Mouse (Mus musculus) ES-Bruce4 (cell line): ENCODE results near the gene Slc35a2.

ENCODE experiments used
- CTCF ChIP-seq: IDR thresholded peaks from one replicate; pipeline ENCODE4 v1.8.1; 2011; ENCODE audit warnings: low read depth, low read length
- POLR2A ChIP-seq: IDR thresholded peaks from one replicate; pipeline ENCODE4 v1.8.1; 2011; ENCODE audit warnings: low read length; ENCODE audit not compliant: insufficient read depth

- TF ChIP-seq CTCF (no peak), POLR2A (no peak)
Measured at GRCm38 (mm10) chrX:7837146-7837545, 46.7 kb upstream of the Slc35a2 start.
